Mouse (Mus musculus) brain, adult 10 weeks (tissue): ENCODE measurements around the gene Zfp989. TPM values are rescaled to one million over a fixed set of nuclear protein-coding genes. Genes with fewer than 3 reads are reported as not detected.

Experiments used
- polyA plus RNA-seq: library from polyadenylated mRNA; stranded (reverse); fragments of 350-450 nt; fragmentation: Illumina TruSeq; extraction: RNeasy Lipid Tissue Mini Kit (QIAGEN cat#74804); gene quantifications from one replicate; pipeline ENCODE4 v1.2.3, GENCODE M21; 2015; ENCODE audit warnings: low read depth, low replicate concordance

Gene Zfp989
- polyA plus RNA-seq: not detected

DNA sequence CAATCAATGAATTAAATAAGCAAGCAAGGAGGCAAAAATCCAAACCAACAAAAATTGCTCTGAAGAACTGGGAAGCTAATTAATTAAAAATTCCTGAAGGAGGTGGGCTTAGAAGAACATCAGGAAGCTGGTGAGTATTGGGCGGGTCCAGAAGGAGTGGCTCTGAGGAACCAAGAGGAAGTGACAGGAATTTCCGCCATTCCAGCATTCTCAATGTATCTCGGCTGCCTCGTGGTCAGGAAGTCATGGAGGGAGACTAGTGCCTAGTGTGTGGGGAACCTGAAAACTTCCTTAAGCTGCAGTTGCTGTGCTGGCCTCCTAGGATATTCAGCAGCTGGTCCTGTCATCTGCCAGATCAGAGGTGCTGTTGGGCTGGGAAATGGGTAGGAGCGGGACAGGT lies at the start of gene Zfp989:
Gene Zfp989, plus strand, starts transcription at position 220 of the 400 bp plus-strand sequence.

GRCm38 (mm10) chr4:147021550-147021949 lies 49.8 kb downstream of the Zfp989 start, which contains the start of gene Rex2:
Gene Rex2 (plus strand): TSS chr4:147021850.

Other genes with a start within 250 kb of the Zfp989 start
- gene Gm21411, start 62.4 kb upstream of the Zfp989 start, polyA plus RNA-seq: not detected
- gene Rex2, start 49.9 kb downstream of the Zfp989 start, polyA plus RNA-seq: not detected
- gene Zfp991, start 160.1 kb downstream of the Zfp989 start, polyA plus RNA-seq: 5.2 TPM